Mouse (Mus musculus) forebrain, embryonic 12.5 days (tissue): ENCODE measurements at regions not wholly inside any gene's neighbourhood (a gene's known extent, or its start where the extent isn't known, plus 50 kb on each side); places are given as distances from the start of the nearest gene placed in this dataset.

Experiments
- ATAC-seq: fragments of 200-750 bp; cut with Nextera tagmentation; 2 replicates; pipeline ENCODE4 v1.8.0; 2017; ENCODE audit warnings: moderate TSS enrichment; ENCODE audit not compliant: low FRiP score
- H3K27ac ChIP-seq: fragments of 300-500 bp; sonication (generic); 2 replicates; pipeline ENCODE4 v1.5.1; 2016; ENCODE audit warnings: mild to moderate bottlenecking
- H3K27me3 ChIP-seq: fragments of 300-500 bp; sonication (generic); 2 replicates; pipeline ENCODE4 v1.6.1; 2016; ENCODE audit warnings: mild to moderate bottlenecking
- H3K36me3 ChIP-seq: fragments of 300-500 bp; sonication (generic); replicated peaks from 2 replicates; pipeline ENCODE4 v1.6.1; 2016; ENCODE audit warnings: mild to moderate bottlenecking
- H3K4me1 ChIP-seq: fragments of 300-500 bp; sonication (generic); 2 replicates; pipeline ENCODE4 v1.6.1; 2016
- H3K4me2 ChIP-seq: fragments of 300-500 bp; sonication (generic); 2 replicates; pipeline ENCODE4 v1.6.1; 2016; ENCODE audit warnings: mild to moderate bottlenecking, moderate library complexity
- H3K4me3 ChIP-seq: fragments of 300-500 bp; sonication (generic); replicated peaks from 2 replicates; pipeline ENCODE4 v1.5.1; 2016; ENCODE audit warnings: mild to moderate bottlenecking
- H3K9ac ChIP-seq: fragments of 300-500 bp; sonication (generic); 2 replicates; pipeline ENCODE4 v1.6.1; 2016; ENCODE audit warnings: mild to moderate bottlenecking
- H3K9me3 ChIP-seq: fragments of 300-500 bp; sonication (generic); 2 replicates; pipeline ENCODE4 v1.6.1; 2016
- WGBS: fragments of 180-500 bp; shearing (Covaris S2); methylation state at CpG from one replicate; pipeline ENCODE4 v1.1.7; 2016; 5-methylcytosine and 5-hydroxymethylcytosine counted together

GRCm38 (mm10) chr10:98514836-98515235, 399.4 kb upstream of the Atp2b1 start:
- no peak overlapping the region for H3K27ac ChIP-seq
- no peaks in the 10 kb centered on the region for H3K4me1 ChIP-seq
- WGBS = 90% methylated on average over 1 of the region's 1 CpGs
- H3K9me3 ChIP-seq = no peaks in the 10 kb centered on the region
- no peak for ATAC-seq
- no peak overlapping the region for H3K9ac ChIP-seq
- no peak overlapping the region for H3K4me2 ChIP-seq
- H3K4me3 ChIP-seq = no peak overlapping the region
- H3K36me3 ChIP-seq = no peaks in the 10 kb centered on the region
- no peaks in the 10 kb centered on the region for H3K27me3 ChIP-seq

DNA sequence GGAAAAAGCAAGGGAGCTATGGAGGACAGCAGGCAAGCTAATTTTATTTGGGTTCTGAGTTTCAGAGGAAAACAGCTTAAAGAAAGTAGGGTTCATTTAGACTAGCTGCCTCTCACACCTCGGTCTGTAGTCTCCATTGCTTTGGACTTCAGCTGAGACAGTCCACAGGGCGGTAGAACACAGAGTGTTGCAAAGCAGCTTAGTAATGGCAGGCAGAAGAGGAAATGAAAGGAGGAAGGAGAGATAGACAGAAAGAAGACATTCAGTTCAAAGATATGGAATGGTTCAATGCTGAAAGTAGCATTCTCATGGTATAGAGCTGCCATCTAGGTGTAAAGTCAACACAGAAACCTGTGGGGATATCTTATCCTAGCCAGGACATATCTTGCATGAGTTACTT, 396.6 kb upstream of the Atp2b1 start:
- Histone ChIP-seq H3K4me3 (no peak overlapping the region), H3K9me3 (no peaks in the 10 kb centered on the region), H3K27ac (no peak overlapping the region), H3K36me3 (no peaks in the 10 kb centered on the region), H3K9ac (no peak overlapping the region), H3K4me1 (no peaks in the 10 kb centered on the region), H3K27me3 (no peaks in the 10 kb centered on the region), H3K4me2 (no peak overlapping the region)
- ATAC-seq = no peak
- 87% methylated on average over 2 of the region's 2 CpGs for WGBS

GRCm38 (mm10) chr10:98529565-98529964, 384.6 kb upstream of the Atp2b1 start:
- Histone ChIP-seq H3K9ac (no peak overlapping the region), H3K9me3 (no peaks in the 10 kb centered on the region), H3K27ac (no peak overlapping the region), H3K4me3 (no peak overlapping the region), H3K4me2 (no peak overlapping the region), H3K36me3 (no peaks in the 10 kb centered on the region), H3K4me1 (no peaks in the 10 kb centered on the region), H3K27me3 (no peaks in the 10 kb centered on the region)
- WGBS = 76% methylated on average over 4 of the region's 4 CpGs
- ATAC-seq = no peak

- Histone ChIP-seq H3K36me3 (no peaks in the 10 kb centered on the region), H3K4me1 (no peaks in the 10 kb centered on the region), H3K9ac (no peak overlapping the region), H3K4me2 (no peak overlapping the region), H3K27me3 (no peaks in the 10 kb centered on the region), H3K9me3 (no peaks in the 10 kb centered on the region), H3K4me3 (no peak overlapping the region), H3K27ac (no peak overlapping the region)
- WGBS = 89% methylated on average over 4 of the region's 4 CpGs
- ATAC-seq = no peak
Measured at GRCm38 (mm10) chr10:98531425-98531824, 382.8 kb upstream of the Atp2b1 start.

GRCm38 (mm10) chr10:98538706-98539105, 375.5 kb upstream of the Atp2b1 start:
- Histone ChIP-seq H3K4me3 (no peak overlapping the region), H3K27ac (no peak overlapping the region), H3K4me2 (no peak overlapping the region), H3K9ac (no peak overlapping the region), H3K27me3 (no peaks in the 10 kb centered on the region), H3K36me3 (no peaks in the 10 kb centered on the region), H3K4me1 (no peaks in the 10 kb centered on the region), H3K9me3 (no peaks in the 10 kb centered on the region)
- 75% methylated on average over 1 of the region's 1 CpGs for WGBS
- ATAC-seq = no peak

GRCm38 (mm10) chr10:98541062-98541461, 373.1 kb upstream of the Atp2b1 start:
- no peaks in the 10 kb centered on the region for H3K27me3 ChIP-seq
- no peak overlapping the region for H3K4me2 ChIP-seq
- H3K4me3 ChIP-seq = no peak overlapping the region
- H3K4me1 ChIP-seq = no peaks in the 10 kb centered on the region; the same call in 1 of the 2 replicates
- no peaks in the 10 kb centered on the region for H3K9me3 ChIP-seq
- H3K27ac ChIP-seq = no peak overlapping the region
- H3K9ac ChIP-seq = no peak overlapping the region
- H3K36me3 ChIP-seq = no peaks in the 10 kb centered on the region
- ATAC-seq = no peak

DNA sequence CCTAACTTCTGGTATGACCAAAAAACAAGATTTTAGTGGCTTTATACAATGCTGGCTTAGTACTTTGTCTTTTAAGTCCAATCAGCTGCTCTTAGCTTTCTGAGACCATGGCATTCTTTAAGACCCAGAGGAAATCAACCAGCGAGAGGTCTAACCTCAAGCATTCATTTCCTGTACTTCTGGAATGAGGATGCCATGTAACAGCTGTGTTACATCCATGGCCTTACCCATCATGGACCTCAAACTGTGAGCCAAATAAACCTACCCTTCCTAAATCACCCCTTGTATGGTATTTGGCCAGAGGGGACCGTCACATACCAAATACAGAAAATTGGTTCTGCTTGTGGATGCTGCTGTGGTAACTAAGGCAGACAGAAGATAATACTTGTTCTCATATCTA, 372.1 kb upstream of the Atp2b1 start:
- WGBS = 94% methylated on average over 2 of the region's 2 CpGs
- Histone ChIP-seq H3K9me3 (no peaks in the 10 kb centered on the region), H3K36me3 (no peaks in the 10 kb centered on the region), H3K27me3 (no peaks in the 10 kb centered on the region), H3K4me1 (no peaks in the 10 kb centered on the region; the same call in 1 of the 2 replicates), H3K4me3 (no peak overlapping the region), H3K9ac (no peak overlapping the region), H3K4me2 (no peak overlapping the region), H3K27ac (no peak overlapping the region)
- no peak for ATAC-seq

GRCm38 (mm10) chr10:98543253-98543997, 370.8 kb upstream of the Atp2b1 start:
- 34% methylated on average over 8 of the region's 8 CpGs for WGBS
- Histone ChIP-seq H3K4me2 (no peak overlapping the region), H3K27ac (no peak overlapping the region), H3K9me3 (no peaks in the 10 kb centered on the region), H3K4me3 (no peak overlapping the region), H3K27me3 (no peaks in the 10 kb centered on the region), H3K9ac (no peak overlapping the region), H3K4me1 (no peaks in the 10 kb centered on the region; the same call in 1 of the 2 replicates), H3K36me3 (no peaks in the 10 kb centered on the region)
- no peak for ATAC-seq

DNA sequence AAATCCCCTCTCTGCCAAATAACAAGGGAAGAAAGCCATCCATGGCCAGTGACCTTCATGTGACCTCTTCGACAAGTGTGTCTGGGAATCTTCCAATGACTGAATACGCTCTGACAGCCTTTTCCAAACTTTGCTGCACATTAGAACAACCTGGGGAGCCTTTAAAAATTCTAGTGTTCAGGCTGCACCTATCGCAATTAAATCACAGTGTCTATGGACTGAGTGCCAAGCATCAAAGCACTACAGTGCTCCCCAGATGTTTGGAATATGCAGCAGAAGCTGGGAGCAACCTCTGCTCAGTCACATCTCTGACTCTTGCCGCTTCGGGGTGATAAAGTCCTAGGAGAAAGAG, 370.2 kb upstream of the Atp2b1 start:
- no peak overlapping the region for H3K4me3 ChIP-seq
- H3K4me2 ChIP-seq = no peak overlapping the region
- no peaks in the 10 kb centered on the region for H3K36me3 ChIP-seq
- no peak for ATAC-seq
- WGBS = 69% methylated on average over 5 of the region's 5 CpGs
- no peaks in the 10 kb centered on the region for H3K27me3 ChIP-seq
- H3K4me1 ChIP-seq = no peaks in the 10 kb centered on the region; the same call in 1 of the 2 replicates
- H3K9me3 ChIP-seq = no peaks in the 10 kb centered on the region
- no peak overlapping the region for H3K9ac ChIP-seq
- H3K27ac ChIP-seq = no peak overlapping the region

GRCm38 (mm10) chr10:98554575-98554974, 359.6 kb upstream of the Atp2b1 start:
- no peaks in the 10 kb centered on the region for H3K9me3 ChIP-seq
- ATAC-seq = no peak
- WGBS = 89% methylated on average over 3 of the region's 3 CpGs
- no peaks in the 10 kb centered on the region for H3K36me3 ChIP-seq
- no peak overlapping the region for H3K9ac ChIP-seq
- no peaks in the 10 kb centered on the region for H3K4me1 ChIP-seq
- no peak overlapping the region for H3K4me2 ChIP-seq
- H3K27ac ChIP-seq = no peak overlapping the region
- no peaks in the 10 kb centered on the region for H3K27me3 ChIP-seq
- no peak overlapping the region for H3K4me3 ChIP-seq

DNA sequence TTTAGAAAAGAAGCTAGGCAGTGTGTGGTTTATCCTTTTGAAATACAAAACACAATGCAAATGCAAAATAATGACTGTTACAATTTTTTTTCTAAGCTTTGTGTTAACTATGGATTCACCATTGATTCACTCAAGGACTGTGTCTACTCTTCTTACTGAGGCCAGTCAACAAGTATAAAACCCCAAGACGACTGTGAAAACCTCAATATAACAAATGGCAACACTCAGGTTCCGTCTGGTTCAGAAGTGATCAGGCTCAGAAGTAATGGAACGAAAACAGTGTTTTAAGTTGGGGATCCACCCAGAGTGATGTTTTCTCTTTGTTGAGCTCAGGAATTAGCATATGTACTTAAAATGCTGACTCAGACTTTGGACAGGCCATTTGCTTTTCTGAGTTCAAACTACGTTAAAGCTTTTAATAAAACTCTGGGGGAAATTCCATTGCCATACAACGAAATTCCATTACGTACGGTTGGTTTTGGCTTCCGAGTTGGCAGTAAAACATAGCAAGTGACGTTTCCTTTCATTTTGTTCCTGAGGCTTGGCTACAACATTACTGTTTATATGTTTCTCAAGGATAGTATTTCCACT, 356.6 kb upstream of the Atp2b1 start:
- Histone ChIP-seq H3K4me3 (no peak overlapping the region), H3K9ac (no peak overlapping the region), H3K36me3 (no peaks in the 10 kb centered on the region), H3K27me3 (no peaks in the 10 kb centered on the region), H3K27ac (no peak overlapping the region), H3K9me3 (no peaks in the 10 kb centered on the region), H3K4me2 (no peak overlapping the region), H3K4me1 (no peaks in the 10 kb centered on the region)
- no peak for ATAC-seq
- WGBS = 90% methylated on average over 9 of the region's 9 CpGs

GRCm38 (mm10) chr10:98558560-98558959, 355.6 kb upstream of the Atp2b1 start:
- no peak overlapping the region for H3K4me3 ChIP-seq
- no peak overlapping the region for H3K9ac ChIP-seq
- ATAC-seq = no peak
- H3K36me3 ChIP-seq = no peaks in the 10 kb centered on the region
- no peaks in the 10 kb centered on the region for H3K27me3 ChIP-seq
- no peak overlapping the region for H3K4me2 ChIP-seq
- no peaks in the 10 kb centered on the region for H3K4me1 ChIP-seq
- WGBS = 83% methylated on average over 2 of the region's 2 CpGs
- H3K27ac ChIP-seq = no peak overlapping the region
- no peaks in the 10 kb centered on the region for H3K9me3 ChIP-seq

DNA sequence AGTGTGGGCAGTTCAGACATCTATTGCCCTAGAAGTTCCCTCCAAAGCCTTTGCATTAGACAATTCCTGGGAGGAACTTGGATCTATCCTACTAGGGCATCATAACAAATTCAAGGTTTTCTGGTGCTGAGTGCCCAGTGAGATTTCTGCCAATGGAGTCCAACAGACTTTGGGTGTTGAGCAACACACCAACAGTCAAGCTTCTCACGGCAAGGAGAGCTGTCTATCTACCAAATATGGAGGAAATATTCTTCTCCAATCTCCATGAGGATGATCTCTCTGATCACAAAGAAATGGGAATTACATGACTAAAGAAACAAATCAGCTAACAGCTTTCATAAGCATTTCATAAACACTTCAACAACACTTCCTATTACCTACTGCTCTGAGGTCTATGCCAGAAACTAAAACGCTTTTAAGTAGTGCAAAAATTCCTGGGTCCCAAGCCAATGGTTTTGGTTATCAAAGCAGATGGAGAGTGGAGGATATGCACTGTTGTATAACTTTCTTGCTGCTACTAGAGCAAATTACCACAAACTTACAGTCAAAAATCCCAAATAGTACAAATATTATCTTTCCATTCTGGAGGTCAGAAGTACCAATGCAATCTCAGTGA, 351.8 kb upstream of the Atp2b1 start:
- 84% methylated on average over 2 of the region's 2 CpGs for WGBS
- no peak overlapping the region for H3K4me2 ChIP-seq
- H3K4me1 ChIP-seq = no peaks in the 10 kb centered on the region

More for the DNA sequence above, 351.8 kb upstream of the Atp2b1 start:
- H3K9ac ChIP-seq = no peak overlapping the region
- H3K36me3 ChIP-seq = no peaks in the 10 kb centered on the region
- no peaks in the 10 kb centered on the region for H3K9me3 ChIP-seq
- no peak overlapping the region for H3K27ac ChIP-seq
- no peak for ATAC-seq
- H3K4me3 ChIP-seq = no peak overlapping the region
- H3K27me3 ChIP-seq = no peaks in the 10 kb centered on the region
